Mouse (Mus musculus): ENCODE results near the gene Actr5.

The Actr5 gene

DNA sequence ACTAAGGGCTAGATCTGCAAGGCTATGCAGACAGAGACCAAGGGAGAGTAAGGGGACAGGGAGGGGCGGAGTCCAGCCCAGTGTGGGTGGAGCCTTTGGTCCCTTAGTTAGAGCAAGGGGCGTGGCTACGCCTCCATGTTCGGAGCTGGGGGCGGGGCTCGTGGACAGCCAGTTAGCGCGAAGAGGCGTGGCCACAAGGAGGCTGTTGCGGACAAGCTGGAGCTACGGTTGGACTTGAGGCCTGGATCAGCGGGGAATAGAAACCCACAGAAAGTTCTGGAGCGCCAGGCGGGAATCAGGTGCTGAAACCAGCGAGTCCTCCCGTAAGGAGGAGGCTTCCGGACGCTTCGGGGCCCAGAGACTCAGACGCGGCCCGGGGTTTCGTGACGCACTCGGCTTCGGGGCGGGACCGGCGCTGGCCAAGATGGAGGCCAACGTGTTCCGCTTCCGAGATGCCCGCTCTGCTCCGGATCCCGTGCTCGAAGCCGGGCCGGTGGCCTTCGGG lies at the start of gene Actr5:
TSS of gene Actr5 (plus strand) at position 171 of the 505 bp plus-strand sequence.
- DNase-seq = peak; percentile 89

DNA sequence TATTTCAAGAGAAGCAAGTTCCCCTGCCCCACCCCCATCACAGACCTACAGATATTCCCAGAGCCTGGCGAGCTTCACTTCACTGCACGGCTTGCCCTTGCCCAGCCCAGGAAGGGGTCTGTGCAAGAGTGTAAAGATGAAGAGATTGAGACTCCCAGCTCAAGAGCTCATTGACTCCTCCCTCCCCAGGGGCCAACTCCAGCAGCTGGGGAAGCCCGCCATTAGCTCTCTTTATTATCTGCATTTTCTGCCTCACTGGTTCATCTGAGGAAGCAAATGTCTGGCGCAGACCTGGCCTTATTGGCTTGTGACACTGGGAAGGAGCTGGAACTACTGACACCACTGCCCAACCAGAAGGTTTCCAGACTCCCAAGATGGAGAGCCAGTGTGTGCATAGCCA lies 44.7 kb upstream of the Actr5 start:
- DNase-seq = no peak

DNA sequence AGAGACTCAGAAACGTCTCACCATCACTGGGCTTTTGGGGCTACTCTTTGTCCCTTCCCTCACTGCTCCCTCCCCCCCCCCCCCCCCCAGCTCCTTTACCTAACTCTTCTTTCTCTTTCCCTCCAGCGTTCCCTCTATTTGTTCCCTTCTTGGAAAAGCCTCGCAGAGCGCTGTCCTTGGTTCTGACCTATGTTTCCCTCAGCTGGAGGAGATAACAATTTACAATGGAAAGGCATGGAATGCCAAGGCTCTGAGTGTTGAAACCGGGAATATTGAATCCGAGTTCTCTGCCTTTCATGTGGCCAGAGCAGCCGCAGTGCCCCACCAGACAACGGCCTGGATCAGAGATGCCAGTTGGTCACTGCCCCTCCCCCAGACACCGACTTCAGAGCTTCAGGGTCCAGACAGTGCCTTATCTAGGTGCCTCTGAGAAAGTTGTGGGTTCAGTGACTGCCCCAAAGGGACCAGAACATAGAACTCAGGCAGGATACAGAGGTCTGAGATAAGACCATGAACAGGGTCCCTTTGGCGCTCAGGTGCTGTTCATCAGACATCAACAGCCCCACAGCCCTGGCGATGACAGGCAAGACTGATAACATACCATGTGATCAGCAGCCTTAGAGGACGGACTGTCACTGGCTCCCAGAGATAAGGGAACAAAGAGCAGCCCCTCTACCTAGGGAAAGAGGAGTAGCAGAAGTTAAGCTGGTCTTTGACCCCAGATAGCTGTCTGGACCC lies 39.9 kb upstream of the Actr5 start:
- DNase-seq = no peak

DNA sequence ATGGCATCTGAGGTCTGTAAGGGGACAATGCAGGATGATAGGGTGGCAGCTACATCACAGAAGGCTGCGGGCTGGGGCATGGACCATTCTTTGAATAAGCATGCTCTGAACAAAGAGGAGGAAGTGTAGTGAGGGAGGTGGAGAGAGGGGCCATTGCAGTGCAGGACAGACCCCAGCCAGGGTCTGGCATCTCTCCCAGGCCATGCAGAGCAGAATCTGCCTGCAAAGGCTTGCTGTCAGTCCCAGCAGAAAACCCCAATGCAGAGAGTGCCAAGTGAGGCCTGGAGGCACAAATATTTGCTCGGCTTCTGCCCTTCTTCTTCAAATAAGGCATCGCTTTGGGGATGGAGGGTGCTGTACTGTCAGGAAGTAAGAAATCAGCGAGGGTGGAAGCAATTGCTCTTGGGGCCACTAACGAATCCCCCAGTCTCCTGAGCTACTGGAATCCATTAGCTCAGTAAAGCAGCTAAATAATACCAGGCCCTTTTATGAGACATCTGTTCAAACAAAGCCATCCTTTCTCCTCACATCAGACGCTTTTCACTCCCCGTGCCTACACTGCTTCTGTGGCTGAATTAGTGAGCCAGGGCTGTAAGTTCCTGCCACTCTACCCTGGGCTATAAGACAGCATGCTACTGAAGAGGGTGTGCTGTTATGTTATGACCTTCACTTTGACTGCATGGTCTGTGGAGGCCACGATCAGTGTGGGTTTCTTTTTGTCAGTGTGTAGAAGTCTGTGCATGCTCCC lies 36.0 kb upstream of the Actr5 start:
- DNase-seq = no peak

DNA sequence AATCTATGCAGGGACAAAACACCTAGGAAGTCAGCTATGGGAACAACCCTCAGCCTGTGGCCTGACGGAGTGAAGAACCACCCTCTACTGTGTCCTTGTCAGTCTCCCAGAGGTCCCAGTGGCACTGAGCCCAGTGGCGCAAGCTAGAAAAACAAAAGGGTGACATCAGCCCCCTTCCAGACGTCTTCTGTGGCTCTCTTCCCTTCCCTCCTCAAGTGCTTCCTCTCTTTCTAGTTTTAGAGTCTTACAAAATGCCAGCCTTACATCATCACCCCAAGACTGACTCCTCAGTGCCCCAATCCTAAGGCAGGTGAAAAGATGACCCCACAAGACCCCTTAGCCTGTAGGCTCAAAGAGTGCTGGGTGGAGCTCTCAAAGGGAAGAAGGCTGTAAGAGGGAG lies 34.2 kb upstream of the Actr5 start:
- no peak for DNase-seq

DNA sequence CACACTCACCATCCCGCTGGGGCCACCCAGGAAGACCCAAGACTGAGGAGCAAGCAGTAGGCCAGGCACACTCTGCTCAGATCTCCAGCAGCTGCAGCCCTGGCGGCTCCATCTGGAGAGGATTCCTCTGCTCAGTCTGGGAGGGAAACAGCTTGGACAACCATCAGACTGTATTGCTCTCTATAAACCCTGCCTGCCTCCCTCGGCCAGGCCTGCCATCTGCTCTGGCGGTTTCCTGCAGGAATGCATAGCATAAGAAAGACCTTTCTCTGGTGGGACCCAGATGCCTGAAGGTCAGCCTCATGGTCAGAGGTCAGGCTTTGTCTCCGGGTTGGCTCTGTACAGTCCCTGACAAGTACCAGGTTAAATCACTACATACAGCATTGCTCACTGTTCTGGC lies 33.4 kb upstream of the Actr5 start:
- no peak for DNase-seq

DNA sequence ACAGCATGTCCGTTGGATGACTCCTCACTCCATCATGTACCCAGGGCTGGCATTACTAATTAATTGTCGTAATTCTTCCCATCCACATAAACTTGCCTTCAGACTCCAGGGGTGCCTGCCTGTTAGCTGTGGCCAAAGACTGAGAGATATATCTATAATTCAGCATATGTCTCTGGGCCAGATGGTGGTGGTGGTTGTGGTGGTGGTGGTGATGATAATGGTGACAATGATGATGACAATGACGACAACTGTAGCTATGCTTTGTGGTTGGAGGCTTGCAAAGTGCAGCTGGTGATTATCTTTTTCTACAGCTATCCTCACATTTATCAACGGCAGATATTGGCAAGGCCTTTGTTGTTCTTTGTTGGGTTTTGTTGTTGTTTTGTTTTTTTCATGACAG lies 31.3 kb upstream of the Actr5 start:
- no peak for DNase-seq

DNA sequence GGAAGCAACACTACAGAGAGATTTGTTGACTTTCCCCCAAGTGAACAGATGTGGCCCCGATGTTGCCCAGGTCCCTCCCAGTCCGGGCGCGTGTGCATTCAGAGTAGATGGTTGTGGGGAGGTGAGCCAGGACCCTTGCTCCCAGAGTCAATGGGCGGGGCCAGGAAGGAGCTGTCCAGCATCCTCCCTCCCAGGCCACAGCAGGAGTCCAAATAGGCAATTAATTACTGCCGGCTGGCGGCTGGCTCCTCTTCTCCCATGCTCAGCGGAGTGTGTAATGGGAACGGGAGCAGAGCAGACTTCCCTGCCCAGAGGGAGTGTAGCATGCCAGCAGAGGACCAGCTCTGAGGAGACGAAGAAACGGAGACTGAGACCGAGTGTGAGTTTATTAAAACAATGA lies 29.6 kb upstream of the Actr5 start:
- no peak for DNase-seq

DNA sequence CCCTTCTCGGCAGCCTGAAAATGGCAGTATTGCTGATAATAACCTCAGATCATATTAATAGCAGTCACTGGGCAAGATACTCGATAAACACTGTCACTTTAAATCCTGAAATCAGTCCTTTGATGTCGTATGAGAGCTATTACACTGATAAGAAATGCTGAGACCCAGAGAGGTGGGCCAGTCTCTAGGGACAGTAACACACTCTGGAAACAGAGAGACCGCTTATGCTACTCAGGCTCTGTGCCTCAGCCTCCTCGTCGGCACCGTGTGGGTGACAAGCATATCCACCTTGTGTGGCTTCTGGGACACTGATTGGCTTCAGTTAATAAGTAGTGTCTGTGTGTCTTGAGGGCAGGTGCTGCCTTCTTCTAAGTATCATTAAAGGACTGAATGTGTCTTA lies 29.1 kb upstream of the Actr5 start:
- DNase-seq = no peak

DNA sequence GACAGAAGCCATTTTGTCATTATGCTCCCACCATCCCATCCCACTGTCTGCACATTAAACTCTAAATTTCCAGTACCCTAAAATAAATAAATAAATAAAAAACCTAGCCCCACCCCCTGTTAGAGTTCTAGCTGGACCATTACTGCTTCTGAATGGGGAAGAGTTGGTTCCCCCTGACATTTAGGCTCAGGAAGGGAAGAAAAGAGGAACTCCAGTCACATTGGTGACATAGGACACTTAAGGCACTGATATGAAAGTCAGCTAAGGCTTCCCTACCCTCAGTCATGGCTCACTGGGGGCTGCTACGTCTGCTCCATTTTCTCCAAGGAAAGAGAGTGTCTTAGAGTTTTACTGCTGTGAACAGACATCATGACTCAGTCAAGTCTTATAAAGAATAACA lies 27.9 kb upstream of the Actr5 start:
- no peak for DNase-seq

DNA sequence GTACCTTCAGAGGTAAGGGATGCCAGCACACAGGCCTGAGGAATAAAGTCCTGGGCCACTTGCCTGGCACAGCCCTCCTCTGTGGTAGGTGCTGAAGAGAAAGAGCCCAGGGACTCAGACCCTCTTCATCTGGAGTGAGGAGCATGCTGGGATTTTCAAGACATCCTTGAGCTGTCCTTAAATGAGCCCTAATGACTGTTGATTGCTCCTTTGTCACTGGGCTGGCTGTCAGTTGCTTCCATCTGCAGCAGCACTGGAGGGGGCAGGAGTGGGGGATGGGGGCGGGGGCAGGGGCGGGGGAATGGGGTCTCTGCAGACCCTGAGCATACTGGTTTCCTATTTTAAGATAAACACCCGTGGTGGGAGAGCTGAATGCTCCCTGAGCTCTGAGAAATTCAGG lies 24.2 kb upstream of the Actr5 start:
- DNase-seq = no peak

DNA sequence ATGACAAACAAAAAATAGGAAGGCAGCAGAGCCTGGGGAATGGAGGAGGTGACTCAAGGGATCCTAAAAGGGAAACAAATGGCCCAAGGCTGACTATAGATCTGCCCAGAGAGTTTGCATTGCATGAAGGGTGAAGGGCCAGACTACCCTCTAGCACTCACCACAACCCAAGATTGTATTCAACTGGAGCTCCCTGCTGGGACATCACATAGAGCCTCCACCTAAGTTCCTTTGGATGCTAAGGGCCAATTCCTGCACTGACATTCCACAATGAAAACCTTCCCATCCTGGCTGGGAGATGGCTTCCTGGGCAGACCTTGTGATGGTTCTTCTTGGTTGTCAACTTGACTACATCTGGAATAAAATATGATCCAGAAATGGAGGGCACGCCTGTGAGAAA lies 23.4 kb upstream of the Actr5 start:
- DNase-seq = no peak

DNA sequence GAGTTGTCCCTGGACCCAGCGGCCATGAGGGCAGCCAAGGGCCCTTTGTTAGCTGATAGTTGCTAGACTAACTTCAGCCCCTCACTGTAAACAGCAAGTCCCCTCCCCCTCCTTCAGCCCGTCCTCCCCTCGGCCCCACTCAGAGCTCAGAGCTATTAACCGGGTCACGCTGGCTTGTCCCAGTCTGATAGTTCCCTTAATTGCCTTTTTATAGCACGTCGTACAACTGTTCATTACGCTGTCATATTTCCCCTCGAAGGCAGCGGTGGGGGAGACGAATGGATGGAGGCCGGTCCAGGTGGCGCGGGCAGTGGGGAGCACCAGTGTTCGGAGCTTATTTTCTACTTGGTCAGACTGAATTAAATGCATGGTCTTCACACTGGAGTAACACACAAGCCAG lies 22.0 kb upstream of the Actr5 start:
- DNase-seq = no peak

DNA sequence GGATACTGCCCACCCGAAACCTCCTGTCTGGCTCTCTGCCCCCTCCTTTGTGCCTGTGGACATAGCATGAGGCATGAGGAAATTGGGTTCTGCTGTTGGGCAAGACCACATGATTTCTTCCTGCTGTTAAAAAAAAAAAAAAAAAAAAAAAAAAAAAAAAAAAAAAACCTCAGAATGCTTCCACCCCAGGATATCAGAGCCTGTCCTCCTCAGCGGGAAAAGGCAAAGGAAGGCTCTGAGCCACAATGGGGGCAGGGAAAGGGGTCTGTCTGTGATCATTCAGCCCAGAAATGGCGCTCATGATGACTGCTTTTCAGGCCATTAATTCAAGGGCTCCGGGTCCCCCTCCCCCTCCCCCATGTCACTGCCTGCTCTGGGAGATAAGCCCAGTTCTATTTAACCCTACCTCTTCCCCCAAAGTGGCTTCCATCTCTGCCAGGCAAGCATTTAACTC lies 18.1 kb upstream of the Actr5 start:
- no peak for DNase-seq

DNA sequence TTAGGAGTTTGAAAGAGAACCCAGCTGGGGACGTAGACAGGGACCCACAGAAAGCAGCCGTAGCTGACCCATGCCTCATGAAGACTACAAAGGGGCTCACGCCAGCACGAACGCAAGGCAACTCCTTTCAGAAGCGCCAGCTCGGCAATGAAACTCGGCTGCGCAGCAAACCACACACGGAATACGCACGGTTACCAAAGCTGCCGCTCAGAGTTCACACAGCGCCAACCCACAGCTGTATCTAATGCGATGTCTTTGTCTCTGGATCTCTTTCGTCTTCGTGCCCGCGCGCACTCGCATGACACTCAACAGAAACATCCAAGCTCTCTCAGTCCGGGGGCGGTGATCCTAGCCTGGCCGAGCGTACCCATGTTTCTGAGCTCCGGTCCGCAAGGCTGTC lies 15.0 kb upstream of the Actr5 start:
- DNase-seq = no peak

DNA sequence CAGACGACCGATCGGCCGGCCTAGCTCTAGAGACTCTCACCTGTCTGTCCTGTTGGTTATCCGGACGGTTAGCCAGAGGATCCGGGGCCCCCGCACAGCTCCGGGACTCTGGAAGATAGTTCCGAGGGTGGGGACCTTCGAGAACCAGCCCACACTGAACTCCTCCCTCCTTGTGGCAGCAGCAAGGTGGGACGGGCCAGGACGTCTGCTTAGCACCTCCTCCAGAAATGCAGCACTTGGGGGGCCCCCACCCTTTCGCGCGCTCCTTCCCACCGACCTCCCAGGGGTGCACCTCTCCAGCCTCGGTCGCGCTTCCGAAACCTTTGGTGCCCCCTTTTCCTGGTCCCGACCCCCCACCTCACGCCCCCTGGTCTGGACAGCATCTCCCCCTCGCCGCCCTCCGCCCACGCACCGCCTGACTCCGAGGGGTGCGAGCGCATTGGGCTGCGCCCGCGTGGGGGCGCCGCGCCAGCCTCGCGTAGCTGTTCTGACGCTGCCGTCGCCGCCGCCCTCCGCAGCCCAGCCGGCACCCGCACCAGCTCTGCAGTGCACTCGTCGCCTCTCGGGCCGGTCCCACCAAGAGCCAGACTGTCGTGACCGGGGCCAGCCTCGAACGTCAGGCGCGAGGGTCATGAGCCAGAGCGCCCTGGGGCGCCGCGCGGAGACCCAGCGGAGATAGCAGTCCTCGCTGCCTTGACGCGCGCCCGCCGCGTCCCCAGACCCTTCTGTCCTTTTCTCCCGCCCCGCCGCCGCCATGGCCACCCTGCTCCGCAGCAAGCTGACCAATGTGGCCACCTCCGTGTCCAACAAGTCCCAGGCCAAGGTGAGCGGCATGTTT lies 14.0 kb upstream of the Actr5 start, which contains the start of gene Slc32a1:
TSS of gene Slc32a1 (plus strand) at position 280 of the 838 bp plus-strand sequence.
- DNase-seq = peak; percentile 54

DNA sequence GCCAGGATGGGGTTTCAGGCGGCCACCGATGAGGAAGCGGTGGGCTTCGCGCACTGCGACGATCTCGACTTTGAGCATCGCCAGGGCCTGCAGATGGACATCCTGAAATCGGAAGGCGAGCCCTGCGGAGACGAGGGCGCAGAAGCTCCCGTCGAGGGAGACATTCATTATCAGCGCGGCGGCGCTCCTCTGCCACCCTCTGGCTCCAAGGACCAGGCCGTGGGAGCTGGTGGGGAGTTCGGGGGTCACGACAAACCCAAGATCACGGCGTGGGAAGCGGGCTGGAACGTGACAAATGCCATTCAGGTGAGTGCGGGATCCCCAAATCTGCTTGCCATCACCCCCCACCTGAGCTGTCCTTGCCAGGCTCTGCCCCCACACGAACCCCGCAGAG lies 13.4 kb upstream of the Actr5 start:
- DNase-seq = no peak

DNA sequence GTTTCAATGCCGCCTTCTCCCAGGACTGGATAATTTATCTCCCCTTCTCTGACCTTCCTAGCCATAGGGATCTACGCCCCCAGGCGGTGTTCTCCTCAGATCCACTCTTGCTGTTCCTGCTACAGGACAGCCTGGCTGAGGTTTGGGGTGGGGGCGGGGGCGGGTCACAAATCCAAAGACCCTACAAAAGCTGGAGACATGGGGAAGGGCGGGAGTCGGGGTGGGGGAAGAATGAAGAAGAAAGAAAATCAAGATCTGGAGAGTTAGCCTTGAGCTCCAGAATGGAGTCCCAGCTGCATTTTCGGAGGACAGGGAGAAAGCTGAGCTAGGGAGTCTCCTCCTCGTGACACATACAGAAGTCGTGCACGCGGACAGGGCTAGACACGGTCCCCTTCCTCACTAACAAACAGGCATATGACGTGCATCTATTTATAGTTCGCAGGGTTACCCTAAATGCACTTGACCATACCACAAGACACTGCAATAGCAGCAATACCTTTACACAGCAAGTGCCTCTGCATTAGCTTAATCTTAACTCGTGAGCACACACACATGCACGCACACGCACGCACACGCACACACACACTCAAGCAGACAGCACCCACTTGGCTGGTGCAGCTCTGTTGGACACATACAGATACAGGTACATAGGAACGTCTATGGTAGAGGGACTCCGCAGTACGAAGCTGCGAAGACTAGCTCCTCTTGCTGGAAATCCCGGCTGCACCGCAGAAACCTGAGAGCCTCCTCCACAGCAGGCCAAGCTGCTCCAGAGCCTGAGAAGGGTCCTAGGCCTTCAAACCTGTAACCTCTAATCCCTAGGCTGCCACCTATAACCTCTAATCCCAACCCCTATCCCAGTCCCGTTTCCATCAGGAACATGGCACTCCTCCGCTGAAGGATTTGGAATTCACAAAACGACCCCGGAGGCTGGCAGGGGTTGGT lies 12.7 kb upstream of the Actr5 start:
- DNase-seq = no peak

DNA sequence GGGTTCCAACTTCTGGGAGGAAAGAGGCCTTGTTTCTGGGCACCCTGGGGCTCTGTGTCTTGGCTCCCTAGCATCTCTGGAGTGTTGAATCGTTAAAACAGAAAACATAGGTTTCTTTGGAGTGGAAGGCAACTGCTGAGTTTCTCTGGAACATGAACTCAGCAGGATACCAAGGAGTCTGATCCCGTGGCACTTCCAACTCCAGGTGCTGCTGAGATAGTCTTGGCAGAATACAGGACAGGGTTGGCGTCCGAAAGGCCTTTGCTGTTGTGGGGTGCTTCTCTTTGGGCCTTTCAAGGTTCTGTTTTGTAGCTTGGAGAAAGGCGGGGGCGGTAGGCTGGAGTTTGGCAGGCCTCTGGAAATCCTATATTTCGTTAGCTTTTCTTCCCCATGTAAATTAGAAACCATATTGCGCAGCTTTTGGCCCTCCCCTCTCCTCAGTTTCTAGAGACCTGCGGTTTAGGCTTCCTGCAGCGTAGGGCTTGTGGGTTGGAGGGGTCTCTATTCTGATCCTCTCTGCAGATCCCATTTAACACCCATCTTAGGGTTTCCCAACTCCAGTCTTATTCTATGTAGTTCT lies 11.9 kb upstream of the Actr5 start:
- DNase-seq = no peak

DNA sequence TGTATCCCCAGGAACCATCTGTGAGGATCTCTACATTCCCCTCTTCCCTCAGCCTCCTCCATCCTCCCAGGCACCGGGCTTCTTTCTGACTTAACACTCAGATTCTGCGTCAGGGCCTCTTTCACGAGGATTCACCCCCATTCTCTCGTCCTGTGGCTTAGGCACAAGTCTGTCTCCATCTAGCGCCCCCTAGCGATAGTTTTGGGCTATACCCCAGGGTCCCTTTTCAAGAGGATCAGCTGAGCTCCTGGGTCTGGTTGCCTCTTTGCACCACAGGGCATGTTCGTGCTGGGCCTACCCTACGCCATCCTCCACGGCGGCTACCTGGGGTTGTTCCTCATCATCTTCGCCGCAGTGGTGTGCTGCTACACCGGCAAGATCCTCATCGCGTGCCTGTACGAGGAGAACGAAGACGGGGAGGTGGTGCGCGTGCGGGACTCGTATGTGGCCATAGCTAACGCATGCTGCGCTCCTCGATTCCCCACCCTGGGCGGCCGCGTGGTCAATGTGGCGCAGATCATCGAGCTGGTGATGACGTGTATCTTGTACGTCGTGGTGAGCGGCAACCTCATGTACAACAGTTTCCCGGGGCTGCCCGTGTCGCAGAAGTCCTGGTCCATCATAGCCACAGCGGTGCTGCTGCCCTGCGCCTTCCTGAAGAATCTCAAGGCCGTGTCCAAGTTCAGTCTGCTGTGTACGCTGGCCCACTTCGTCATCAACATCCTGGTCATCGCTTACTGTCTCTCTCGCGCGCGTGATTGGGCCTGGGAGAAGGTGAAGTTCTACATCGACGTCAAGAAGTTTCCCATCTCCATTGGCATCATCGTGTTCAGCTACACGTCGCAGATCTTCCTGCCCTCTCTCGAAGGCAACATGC lies 10.9 kb upstream of the Actr5 start:
- DNase-seq = peak; percentile 64

All from right cerebral cortex, postnatal 14 days (tissue).